Mouse (Mus musculus) liver, adult 2 months (tissue): ENCODE results near the gene Olfr1251.

Experiments
- CTCF ChIP-seq: fragments of 200-500 bp; IDR thresholded peaks from 2 replicates; pipeline ENCODE4 v1.5.1; 2011; ENCODE audit warnings: low read depth, low read length, control low read depth
- POLR2A ChIP-seq: fragments of 200-500 bp; IDR thresholded peaks from 2 replicates; pipeline ENCODE4 v1.6.1; 2011; ENCODE audit warnings: low read length, control low read depth; ENCODE audit not compliant: insufficient read depth; ENCODE audit errors: extremely low read depth

GRCm38 (mm10) chr2:89634883-89635282 is 36.9 kb downstream of the Olfr1251 start, which contains the start of gene Olfr1249:
- no peak for TF ChIP-seq CTCF
- no peak for TF ChIP-seq POLR2A
